Mouse (Mus musculus) CD4-positive, CD25-positive, alpha-beta regulatory T cell, adult 2 months (primary cell): Measurements from ENCODE around the gene Fkbp15.

Source experiments
- DNase-seq: peaks from one replicate; pipeline ENCODE4 v3.0.0-alpha.2; 2012; ENCODE audit warnings: low read depth, low spot score

Gene Fkbp15

GRCm38 (mm10) chr4:62372818-62373520 is 12.6 kb upstream of the Fkbp15 start:
- DNase-seq: no peak

GRCm38 (mm10) chr4:62372410-62372809 is 12.1 kb upstream of the Fkbp15 start:
- no peak for DNase-seq

- no peak for DNase-seq
These were observed 8.7 kb upstream of the Fkbp15 start for GRCm38 (mm10) chr4:62369091-62369490.

- DNase-seq: peak; percentile 7
These were observed 7.2 kb upstream of the Fkbp15 start for GRCm38 (mm10) chr4:62367586-62367985.

GRCm38 (mm10) chr4:62366291-62366690 is 5.9 kb upstream of the Fkbp15 start:
- DNase-seq: no peak

GRCm38 (mm10) chr4:62364299-62364698 is 4.0 kb upstream of the Fkbp15 start:
- DNase-seq: no peak

- DNase-seq: no peak
These were observed 2.1 kb upstream of the Fkbp15 start for GRCm38 (mm10) chr4:62362437-62362836.

- DNase-seq: no peak
These were observed 1.6 kb upstream of the Fkbp15 start for GRCm38 (mm10) chr4:62361997-62362396.

GRCm38 (mm10) chr4:62361571-62361970 is 1.2 kb upstream of the Fkbp15 start:
- DNase-seq: no peak

GRCm38 (mm10) chr4:62360805-62361455 is 582 bp upstream of the Fkbp15 start:
- peak; percentile 27 for DNase-seq

- peak; percentile 8 for DNase-seq
These were observed 1.0 kb downstream of the Fkbp15 start for GRCm38 (mm10) chr4:62359256-62359775.

GRCm38 (mm10) chr4:62357631-62358148 is 2.7 kb downstream of the Fkbp15 start:
- no peak for DNase-seq

GRCm38 (mm10) chr4:62349371-62349770 is 11.0 kb downstream of the Fkbp15 start:
- no peak for DNase-seq

GRCm38 (mm10) chr4:62348329-62348705 is 12.0 kb downstream of the Fkbp15 start:
- no peak for DNase-seq

- no peak for DNase-seq
These were observed 12.6 kb downstream of the Fkbp15 start for GRCm38 (mm10) chr4:62347605-62348328.

- DNase-seq: no peak
These were observed 14.5 kb downstream of the Fkbp15 start for GRCm38 (mm10) chr4:62345827-62346226.

GRCm38 (mm10) chr4:62344000-62344399 is 16.3 kb downstream of the Fkbp15 start:
- peak; percentile 60 for DNase-seq

GRCm38 (mm10) chr4:62338536-62338935 is 21.8 kb downstream of the Fkbp15 start:
- no peak for DNase-seq

GRCm38 (mm10) chr4:62331977-62332376 is 28.4 kb downstream of the Fkbp15 start:
- no peak for DNase-seq

GRCm38 (mm10) chr4:62328941-62329660 is 31.2 kb downstream of the Fkbp15 start:
- DNase-seq: no peak

GRCm38 (mm10) chr4:62326111-62326510 is 34.2 kb downstream of the Fkbp15 start:
- DNase-seq: no peak
